Mouse (Mus musculus) telencephalon, adult 2 months (tissue): ENCODE measurements around the gene Xlr.
"Not testable (repeated sequence)": the region's sequence is repeated elsewhere in the genome, so short reads cannot be mapped to it uniquely, and the experiment has no call there.

Experiments used
- DNase-seq: peaks from one replicate; pipeline ENCODE4 v3.0.0-alpha.2; 2011; ENCODE audit warnings: low read depth, low spot score

The Xlr gene

GRCm38 (mm10) chrX:53797519-53797918 lies at the start of gene Xlr:
Gene Xlr (minus strand): TSS chrX:53797706.
- not testable (repeated sequence) for DNase-seq

- DNase-seq: no peak
Measured at GRCm38 (mm10) chrX:53799074-53799473, 1.6 kb upstream of the Xlr start.

GRCm38 (mm10) chrX:53776276-53776675 lies 21.2 kb downstream of the Xlr start, which contains the start of gene Zfp36l3:
Gene Zfp36l3 (minus strand): TSS chrX:53776394.
- no peak for DNase-seq

- DNase-seq: no peak
Measured at GRCm38 (mm10) chrX:53757736-53758135, 39.8 kb downstream of the Xlr start, which contains the start of gene 1700013H16Rik. Gene 1700013H16Rik (minus strand): TSS chrX:53757831.

GRCm38 (mm10) chrX:53752851-53753250 lies 44.7 kb downstream of the Xlr start:
- DNase-seq: no peak

GRCm38 (mm10) chrX:53728967-53729366 lies 68.5 kb downstream of the Xlr start:
- DNase-seq: no peak
